Mouse (Mus musculus): Measurements from ENCODE around the gene Slc31a2. TPM values are rescaled to one million over a fixed set of nuclear protein-coding genes. Genes with fewer than 3 reads are reported as not detected.
"Not testable (repeated sequence)": the region's sequence is repeated elsewhere in the genome, so short reads cannot be mapped to it uniquely, and the experiment has no call there.

Gene Slc31a2
- polyA plus RNA-seq, 1 experiment = 2.3 TPM

DNA sequence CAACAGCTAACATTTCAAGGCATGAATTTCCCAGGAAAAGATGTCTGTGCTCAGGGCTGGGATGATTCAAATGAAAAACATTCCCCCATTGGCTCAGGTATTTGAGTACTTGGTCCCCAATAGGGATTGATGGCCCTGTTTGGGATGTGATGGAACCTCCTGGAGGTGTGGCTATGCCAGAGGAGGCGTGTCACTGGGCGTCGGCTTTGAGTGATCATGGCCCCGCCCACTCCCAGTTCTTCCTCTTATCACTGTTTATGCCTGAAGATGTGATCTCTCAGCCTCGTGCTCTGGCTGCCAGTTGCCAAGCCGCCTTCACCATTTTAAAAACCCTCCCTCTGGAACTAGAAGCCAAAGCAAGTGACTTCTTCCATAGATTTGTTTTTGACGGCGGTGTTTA is 7.8 kb upstream of the Slc31a2 start:
- H3K27me3 ChIP-seq (replicated peaks) = no peaks in the 10 kb centered on the region
- no peak for TF ChIP-seq GATA1 (IDR thresholded peaks at IDR 0.05; ENCODE audit: borderline replicate concordance, low read length)
- TF ChIP-seq FLI1 (IDR thresholded peaks at IDR 0.05; ENCODE audit: low read length) = no peak
- H3K4me1 ChIP-seq = no peaks in the 10 kb centered on the region
- peaks cover 10% of the 10 kb centered on the region for H3K9me3 ChIP-seq
- no peaks in the 10 kb centered on the region for H3K36me3 ChIP-seq (replicated peaks; ENCODE audit: low read length)
- H3K4me3 ChIP-seq (replicated peaks) = no peak overlapping the region

DNA sequence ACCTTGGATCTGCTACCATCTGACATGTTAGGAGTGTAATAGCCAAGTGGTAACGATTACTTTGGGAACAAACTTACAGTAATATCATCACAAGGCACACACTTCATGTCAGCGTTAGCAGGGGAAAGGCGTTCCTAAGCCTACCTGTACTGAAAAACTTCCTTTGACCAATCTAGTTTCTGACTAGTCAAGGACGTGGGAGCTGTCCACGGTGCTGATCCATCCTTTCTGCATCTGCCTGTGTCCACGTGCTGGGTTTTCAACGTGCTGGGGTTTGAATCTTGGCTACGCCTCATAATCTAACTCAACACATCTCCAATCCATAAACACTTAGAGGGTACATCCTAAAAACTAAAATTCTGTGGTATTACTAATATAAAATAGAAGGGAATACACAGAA is 5.4 kb upstream of the Slc31a2 start:
- H3K4me3 ChIP-seq (replicated peaks) = no peak overlapping the region
- no peak for TF ChIP-seq GATA1 (IDR thresholded peaks at IDR 0.05; ENCODE audit: borderline replicate concordance, low read length)

DNA sequence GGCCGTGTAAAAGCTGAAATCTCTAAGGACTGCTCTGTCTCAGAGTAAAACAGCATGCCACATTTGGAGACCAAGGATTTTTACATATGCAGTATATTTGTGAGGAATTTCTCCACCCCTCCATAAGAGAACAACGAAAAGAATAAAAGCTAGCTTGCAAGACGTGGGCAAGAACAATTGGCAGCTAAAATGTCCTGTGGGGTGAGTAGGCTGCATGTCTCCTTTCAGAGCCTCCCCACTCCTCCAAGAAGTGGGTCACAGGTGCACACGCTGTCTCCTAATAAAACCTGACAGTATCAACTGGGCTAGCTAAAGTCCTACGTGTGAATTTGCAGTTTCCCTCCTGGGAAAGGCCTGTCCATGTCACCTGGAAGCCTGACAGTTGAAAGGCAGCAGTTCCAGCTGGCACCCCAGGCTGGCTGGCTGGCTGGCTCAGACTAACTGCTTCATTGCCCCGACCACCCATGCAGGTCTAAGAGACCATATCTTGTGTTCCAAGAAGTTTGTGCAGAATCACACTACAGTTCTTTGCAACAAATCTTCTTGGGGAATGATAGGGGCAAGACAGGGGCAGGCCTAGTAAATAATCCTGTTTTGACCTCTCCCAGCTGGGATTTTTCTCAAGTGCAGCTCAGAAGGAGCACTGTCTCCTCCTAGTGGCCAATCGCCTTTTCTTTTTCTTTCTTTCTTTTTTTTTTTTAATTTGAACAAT is 927 bp downstream of the Slc31a2 start:
- Histone ChIP-seq H3K36me3 (replicated peaks; ENCODE audit: low read length) (no peaks in the 10 kb centered on the region), H3K4me3 (replicated peaks) (no peak overlapping the region), H3K27me3 (replicated peaks) (no peaks in the 10 kb centered on the region), H3K4me1 (no peaks in the 10 kb centered on the region), H3K9me3 (peaks cover 5% of the 10 kb centered on the region; the same call in 1 of the 2 replicates)
- no peak for TF ChIP-seq FLI1 (IDR thresholded peaks at IDR 0.05; ENCODE audit: low read length)
- no peak for TF ChIP-seq GATA1 (IDR thresholded peaks at IDR 0.05; ENCODE audit: borderline replicate concordance, low read length)

More for the DNA sequence above, 5.4 kb upstream of the Slc31a2 start:
- no peaks in the 10 kb centered on the region for H3K27me3 ChIP-seq (replicated peaks)
- peaks cover 10% of the 10 kb centered on the region for H3K9me3 ChIP-seq
- H3K36me3 ChIP-seq (replicated peaks; ENCODE audit: low read length) = no peaks in the 10 kb centered on the region
- no peaks in the 10 kb centered on the region for H3K4me1 ChIP-seq

DNA sequence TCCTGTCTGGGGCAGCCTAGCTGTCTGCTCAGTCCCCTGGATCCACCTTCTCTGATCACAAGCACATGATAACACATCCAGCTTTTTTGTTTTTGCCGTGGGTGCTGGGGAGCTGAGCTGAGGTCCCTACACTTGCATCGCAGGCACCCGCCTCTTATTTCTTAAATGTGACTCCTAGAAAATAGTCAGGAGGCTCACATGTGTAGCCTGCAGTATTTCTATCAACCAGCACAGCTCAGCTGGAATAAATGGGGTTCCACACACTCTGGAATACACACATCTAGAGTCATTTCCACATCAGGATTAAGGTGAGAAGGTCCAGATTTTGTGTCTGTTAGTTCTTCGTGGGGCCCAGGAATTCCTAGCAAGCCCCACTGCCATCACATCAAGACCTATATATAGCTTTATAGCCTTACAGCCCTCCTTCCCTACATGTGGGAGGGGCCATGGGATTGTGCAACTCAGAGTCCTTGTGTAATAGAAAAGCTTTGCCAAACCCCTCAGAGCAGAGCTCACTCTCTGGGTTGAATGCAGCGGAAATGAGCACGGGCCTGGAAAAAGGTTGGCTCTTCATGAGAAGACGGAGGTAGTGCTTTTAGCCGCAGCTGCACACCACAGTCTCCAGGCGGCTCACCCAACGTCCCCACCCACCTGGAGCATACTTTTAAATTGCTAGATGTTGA is 2.9 kb downstream of the Slc31a2 start:
- TF ChIP-seq FLI1 (IDR thresholded peaks at IDR 0.05; ENCODE audit: low read length) = no peak
- TF ChIP-seq GATA1 (IDR thresholded peaks at IDR 0.05; ENCODE audit: borderline replicate concordance, low read length) = no peak
- no peaks in the 10 kb centered on the region for H3K4me1 ChIP-seq
- H3K9me3 ChIP-seq = no peaks in the 10 kb centered on the region
- no peaks in the 10 kb centered on the region for H3K27me3 ChIP-seq (replicated peaks)
- no peaks in the 10 kb centered on the region for H3K36me3 ChIP-seq (replicated peaks; ENCODE audit: low read length)
- no peak overlapping the region for H3K4me3 ChIP-seq (replicated peaks)

DNA sequence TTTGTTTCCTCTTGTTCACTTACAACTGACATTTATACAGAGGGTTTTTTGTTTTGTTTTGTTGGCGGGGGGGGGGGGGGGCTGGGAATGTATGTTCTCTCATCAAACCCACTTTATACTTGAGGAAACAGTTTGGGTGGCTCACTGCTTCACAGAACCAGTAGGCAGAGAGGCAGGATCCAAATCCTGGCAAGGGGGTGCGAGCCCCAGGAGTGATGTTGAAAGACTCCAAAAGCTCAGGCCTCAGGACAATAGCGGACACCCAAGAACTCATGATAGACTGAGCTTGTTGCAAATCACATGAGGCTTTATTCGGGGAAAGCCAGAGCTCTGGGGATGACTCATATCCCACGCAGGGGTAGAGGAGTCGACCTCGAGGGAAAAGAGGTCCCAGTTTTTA is 3.7 kb downstream of the Slc31a2 start:
- H3K27me3 ChIP-seq (replicated peaks); H3K4me1 ChIP-seq; H3K36me3 ChIP-seq (replicated peaks; ENCODE audit: low read length); H3K9me3 ChIP-seq; H3K4me3 ChIP-seq (replicated peaks): not testable (repeated sequence)

DNA sequence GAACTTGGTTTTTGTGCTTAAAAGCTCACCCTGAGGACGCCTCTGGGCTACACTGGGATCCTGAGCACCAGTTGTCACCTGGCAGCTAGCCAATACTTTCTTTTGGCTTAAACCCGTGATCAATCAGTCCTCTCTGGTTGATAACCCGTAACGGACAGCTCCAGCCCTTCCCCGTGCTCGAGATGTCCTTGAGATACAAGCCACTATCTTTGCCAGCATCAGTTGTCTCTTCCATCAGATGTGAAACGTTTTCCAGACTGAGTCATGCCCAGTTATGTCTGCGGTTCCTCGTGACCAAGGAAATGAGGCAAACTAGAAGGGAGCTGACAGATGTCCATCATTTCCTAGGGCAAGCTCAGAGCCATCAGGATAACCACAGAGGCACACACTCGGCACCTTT is 4.7 kb downstream of the Slc31a2 start:
- H3K27me3 ChIP-seq (replicated peaks) = no peaks in the 10 kb centered on the region
- TF ChIP-seq GATA1 (IDR thresholded peaks at IDR 0.05; ENCODE audit: borderline replicate concordance, low read length) (no peak), FLI1 (IDR thresholded peaks at IDR 0.05; ENCODE audit: low read length) (no peak)
- H3K4me3 ChIP-seq (replicated peaks) = no peak overlapping the region
- no peaks in the 10 kb centered on the region for H3K9me3 ChIP-seq
- no peaks in the 10 kb centered on the region for H3K4me1 ChIP-seq
- H3K36me3 ChIP-seq (replicated peaks; ENCODE audit: low read length) = no peaks in the 10 kb centered on the region

DNA sequence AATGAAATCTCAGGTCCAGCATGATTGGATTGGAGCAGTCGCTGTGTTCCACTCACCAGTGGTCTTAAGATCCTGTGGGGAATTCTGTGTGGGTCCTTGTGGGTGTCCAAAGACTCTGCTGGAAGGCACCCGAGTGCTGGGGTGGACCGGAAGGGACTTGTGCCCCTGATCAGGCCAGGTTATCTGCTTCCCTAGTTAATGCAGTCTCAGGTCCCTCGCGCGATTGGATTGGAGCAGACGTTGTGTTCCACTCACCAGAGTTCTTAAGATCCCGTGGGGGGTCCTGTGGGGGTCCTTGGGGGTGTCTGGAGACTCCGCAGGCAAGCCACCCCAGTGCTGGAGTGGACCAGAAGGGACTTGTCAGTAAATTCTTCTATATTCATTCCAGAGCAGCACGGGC is 10.3 kb downstream of the Slc31a2 start:
- no peaks in the 10 kb centered on the region for H3K9me3 ChIP-seq
- no peaks in the 10 kb centered on the region for H3K36me3 ChIP-seq (replicated peaks; ENCODE audit: low read length)
- no peak overlapping the region for H3K4me3 ChIP-seq (replicated peaks)
- peaks cover 3% of the 10 kb centered on the region for H3K27me3 ChIP-seq (replicated peaks)
- no peak for TF ChIP-seq FLI1 (IDR thresholded peaks at IDR 0.05; ENCODE audit: low read length)
- TF ChIP-seq GATA1 (IDR thresholded peaks at IDR 0.05; ENCODE audit: borderline replicate concordance, low read length) = no peak
- H3K4me1 ChIP-seq = peaks cover 6% of the 10 kb centered on the region; the same call in 1 of the 2 replicates

DNA sequence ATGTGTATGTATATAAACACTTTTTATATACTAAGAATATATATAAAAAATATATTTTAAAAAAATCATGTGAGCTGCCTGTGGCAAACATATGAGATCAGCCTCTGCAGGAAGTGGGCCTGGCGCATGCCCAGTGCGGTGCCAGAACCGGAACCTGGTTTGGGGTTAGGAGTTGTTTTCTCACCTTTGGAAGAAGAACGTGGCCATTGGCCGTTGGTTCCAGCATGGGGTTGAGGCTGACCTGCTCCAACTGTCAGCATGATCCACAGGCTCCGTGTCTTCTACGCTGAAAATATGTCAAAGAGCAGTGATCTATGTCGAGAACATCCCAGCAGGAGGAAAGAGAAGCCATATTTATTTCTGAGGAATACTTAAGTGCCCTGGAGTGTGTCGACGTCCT is 11.6 kb downstream of the Slc31a2 start:
- Histone ChIP-seq H3K36me3 (replicated peaks; ENCODE audit: low read length) (no peaks in the 10 kb centered on the region), H3K27me3 (replicated peaks) (peaks cover 3% of the 10 kb centered on the region), H3K4me1 (peaks cover 6% of the 10 kb centered on the region; the same call in 1 of the 2 replicates), H3K4me3 (replicated peaks) (no peak overlapping the region), H3K9me3 (no peaks in the 10 kb centered on the region)
- TF ChIP-seq GATA1 (IDR thresholded peaks at IDR 0.05; ENCODE audit: borderline replicate concordance, low read length) (no peak), FLI1 (IDR thresholded peaks at IDR 0.05; ENCODE audit: low read length) (no peak)

DNA sequence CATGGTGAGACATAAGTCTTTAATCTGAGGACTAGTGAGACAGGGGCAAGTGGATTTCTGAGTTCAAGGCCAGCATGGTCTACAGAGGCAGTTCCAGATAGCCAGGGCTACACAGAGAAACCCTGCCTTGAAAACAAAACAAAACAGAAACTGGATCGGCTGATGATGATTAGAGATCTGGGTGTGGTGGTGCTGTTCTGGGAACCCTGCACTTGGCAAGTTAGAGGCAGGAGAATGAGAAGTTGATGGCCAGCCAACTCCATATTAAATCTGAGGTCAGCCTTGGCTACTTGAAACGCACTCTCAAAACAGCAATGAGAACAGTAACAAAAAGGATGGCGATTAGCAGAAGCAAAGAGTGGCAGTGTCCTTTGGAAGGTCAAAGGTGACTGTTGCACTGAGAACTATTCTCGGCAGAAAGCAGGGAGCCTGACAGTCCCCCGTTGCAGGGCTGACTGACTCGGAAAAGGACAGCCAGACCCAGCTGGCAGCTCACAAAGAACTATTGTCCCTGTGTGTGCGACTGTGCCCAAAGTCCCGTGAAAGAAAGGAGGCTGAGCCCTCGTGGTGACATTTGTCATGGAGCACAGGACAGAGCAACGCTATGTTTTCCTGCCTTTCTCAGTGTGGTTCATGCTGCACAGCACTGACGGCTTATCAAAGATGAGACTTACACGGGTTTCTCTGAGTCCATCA is 12.6 kb downstream of the Slc31a2 start:
- no peak overlapping the region for H3K4me3 ChIP-seq (replicated peaks)
- no peaks in the 10 kb centered on the region for H3K9me3 ChIP-seq
- H3K27me3 ChIP-seq (replicated peaks) = peaks cover 3% of the 10 kb centered on the region
- TF ChIP-seq FLI1 (IDR thresholded peaks at IDR 0.05; ENCODE audit: low read length) = no peak
- TF ChIP-seq GATA1 (IDR thresholded peaks at IDR 0.05; ENCODE audit: borderline replicate concordance, low read length) = no peak
- H3K36me3 ChIP-seq (replicated peaks; ENCODE audit: low read length) = no peaks in the 10 kb centered on the region
- H3K4me1 ChIP-seq = peaks cover 6% of the 10 kb centered on the region; the same call in 1 of the 2 replicates

DNA sequence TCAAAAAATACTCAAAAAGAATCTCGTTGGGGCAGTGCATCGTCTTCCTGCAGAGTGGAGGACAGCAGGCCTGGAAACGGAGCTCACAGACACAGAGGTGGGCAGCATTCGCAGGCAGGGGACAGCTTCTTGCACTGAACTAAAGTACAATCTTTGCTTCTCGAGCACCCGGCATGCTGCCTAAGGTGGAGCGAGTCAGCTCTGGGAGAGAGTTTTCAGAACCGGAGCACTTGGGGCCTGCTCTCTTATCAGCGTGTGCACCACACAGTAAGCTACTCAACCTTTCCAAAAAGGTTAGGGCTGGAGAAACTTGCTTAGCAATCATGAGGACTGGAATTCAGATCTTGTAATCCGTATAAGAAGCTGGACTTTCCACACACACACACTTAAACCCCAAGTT is 14.3 kb downstream of the Slc31a2 start:
- H3K9me3 ChIP-seq = no peaks in the 10 kb centered on the region
- H3K27me3 ChIP-seq (replicated peaks) = peaks cover 13% of the 10 kb centered on the region
- peaks cover 6% of the 10 kb centered on the region; the same call in 1 of the 2 replicates for H3K4me1 ChIP-seq
- no peak for TF ChIP-seq FLI1 (IDR thresholded peaks at IDR 0.05; ENCODE audit: low read length)
- TF ChIP-seq GATA1 (IDR thresholded peaks at IDR 0.05; ENCODE audit: borderline replicate concordance, low read length) = no peak
- H3K36me3 ChIP-seq (replicated peaks; ENCODE audit: low read length) = no peaks in the 10 kb centered on the region
- H3K4me3 ChIP-seq (replicated peaks) = no peak overlapping the region

All from megakaryocyte, embryonic 14.5 days (primary cell).